Mouse (Mus musculus) bone marrow, adult 2 months (tissue): ENCODE data around the gene Tff3.

Experiments
- CTCF ChIP-seq: fragments of 200-500 bp; IDR thresholded peaks from 2 replicates; pipeline ENCODE4 v1.5.1; 2011; ENCODE audit warnings: low read length, control low read depth; ENCODE audit not compliant: control insufficient read depth, insufficient read depth
- POLR2A ChIP-seq: fragments of 200-500 bp; IDR thresholded peaks from 2 replicates; pipeline ENCODE4 v1.6.1; 2011; ENCODE audit warnings: low read depth, mild to moderate bottlenecking, control low read depth, low read length, borderline replicate concordance; ENCODE audit not compliant: control insufficient read depth

DNA sequence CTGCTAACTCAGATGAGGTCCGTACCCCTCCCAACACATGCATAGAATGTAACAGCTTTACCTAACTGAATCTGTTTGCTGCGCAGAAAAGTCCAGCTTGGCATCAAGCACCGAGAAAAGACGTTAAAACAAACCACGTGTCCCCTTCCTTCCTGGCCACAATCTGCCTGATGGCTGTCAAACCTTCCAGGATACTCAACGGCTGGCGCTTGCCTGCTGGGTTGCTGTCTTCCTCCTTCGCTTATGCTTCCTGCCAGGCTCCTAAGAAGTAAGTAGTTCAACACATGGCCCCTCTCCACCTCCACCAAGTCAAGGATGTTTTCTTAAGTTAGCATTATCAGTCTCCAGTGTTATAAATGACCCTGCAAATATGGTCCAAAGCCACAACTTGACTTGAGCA, 24.3 kb upstream of the Tff3 start:
- TF ChIP-seq POLR2A (no peak), CTCF (no peak)
